Mouse (Mus musculus): ENCODE results near the gene Trarg1.

The Trarg1 gene

GRCm38 (mm10) chr11:76674199-76674598 lies 5.4 kb upstream of the Trarg1 start:
- no peak for DNase-seq

GRCm38 (mm10) chr11:76674704-76675103 lies 4.9 kb upstream of the Trarg1 start:
- no peak for DNase-seq

GRCm38 (mm10) chr11:76685604-76686003 lies 6.0 kb downstream of the Trarg1 start:
- no peak for DNase-seq

- no peak for DNase-seq
Measured at GRCm38 (mm10) chr11:76692096-76692495, 12.5 kb downstream of the Trarg1 start.

- DNase-seq, result no peak
Measured at GRCm38 (mm10) chr11:76695810-76696209, 16.2 kb downstream of the Trarg1 start.

GRCm38 (mm10) chr11:76699626-76700025 lies 20.0 kb downstream of the Trarg1 start:
- DNase-seq, result no peak

GRCm38 (mm10) chr11:76707656-76708055 lies 28.0 kb downstream of the Trarg1 start:
- DNase-seq, result no peak

GRCm38 (mm10) chr11:76708066-76708465 lies 28.5 kb downstream of the Trarg1 start:
- no peak for DNase-seq

- DNase-seq, result peak; percentile 41 to 50
Measured at GRCm38 (mm10) chr11:76708881-76709280, 29.3 kb downstream of the Trarg1 start.

DNA sequence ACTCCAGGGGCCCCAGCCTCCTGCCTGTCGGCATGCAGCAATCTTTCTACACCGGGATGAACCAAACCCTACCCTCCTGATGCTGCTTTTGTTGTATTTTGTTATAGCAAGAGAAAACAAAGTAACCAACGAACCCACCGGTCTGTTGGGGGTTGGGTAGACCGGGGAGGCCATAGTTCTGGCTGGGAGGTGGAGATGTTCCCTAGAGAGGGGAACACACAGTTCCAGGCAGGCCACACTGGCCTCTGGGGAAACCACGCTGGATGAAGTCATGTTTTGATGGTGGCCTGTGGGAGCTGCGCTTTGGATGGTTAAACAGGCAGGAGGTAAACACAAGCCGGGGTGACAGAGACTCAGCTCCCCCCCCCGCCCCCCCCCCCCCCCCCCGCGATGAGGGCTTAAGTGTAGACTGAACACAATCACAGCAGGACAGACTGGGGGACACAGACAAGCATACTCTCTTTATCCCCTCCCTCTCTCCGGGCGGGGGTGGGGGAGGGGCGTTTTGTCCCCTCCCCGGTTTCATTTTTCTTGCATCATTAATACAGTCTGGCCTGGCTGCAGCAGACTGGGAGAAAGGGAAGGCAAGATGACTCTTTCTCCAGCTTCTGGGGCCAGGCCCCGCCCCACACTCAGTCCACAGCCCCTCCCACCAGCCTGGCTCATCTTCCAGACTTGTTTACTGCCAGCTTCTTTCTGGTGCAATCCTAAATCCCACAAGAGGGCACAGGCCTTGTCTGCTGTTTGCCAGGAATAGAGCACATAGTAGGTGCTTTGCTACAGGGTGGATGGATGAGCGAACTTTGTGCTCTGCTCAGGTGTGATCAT lies 30.2 kb downstream of the Trarg1 start:
- peak in 1 of 2 experiments; percentile 9 for DNase-seq

DNA sequence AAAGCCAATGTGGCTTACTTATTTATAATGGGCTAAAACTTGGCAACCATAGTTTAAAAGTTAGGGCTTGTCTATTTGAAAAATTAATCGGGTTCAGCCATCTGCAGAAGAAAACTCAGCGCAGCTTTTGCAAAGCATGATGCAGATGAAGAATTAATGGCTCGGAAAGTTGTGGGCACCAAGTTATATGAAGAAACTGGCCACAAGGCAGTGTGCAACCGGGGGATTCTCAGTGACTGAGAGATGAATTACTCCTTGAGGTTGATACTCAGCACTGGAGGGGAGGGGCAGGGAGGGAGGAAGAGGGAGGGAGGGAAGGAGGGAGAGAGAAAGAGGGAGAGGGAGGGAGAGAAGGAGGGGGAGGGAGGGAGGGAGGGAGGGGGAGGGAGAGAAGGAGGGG lies 37.4 kb downstream of the Trarg1 start:
- DNase-seq, result no peak

GRCm38 (mm10) chr11:76723911-76724310 lies 44.3 kb downstream of the Trarg1 start:
- no peak for DNase-seq

- DNase-seq, result no peak
Measured at GRCm38 (mm10) chr11:76728093-76728492, 48.5 kb downstream of the Trarg1 start.

DNA sequence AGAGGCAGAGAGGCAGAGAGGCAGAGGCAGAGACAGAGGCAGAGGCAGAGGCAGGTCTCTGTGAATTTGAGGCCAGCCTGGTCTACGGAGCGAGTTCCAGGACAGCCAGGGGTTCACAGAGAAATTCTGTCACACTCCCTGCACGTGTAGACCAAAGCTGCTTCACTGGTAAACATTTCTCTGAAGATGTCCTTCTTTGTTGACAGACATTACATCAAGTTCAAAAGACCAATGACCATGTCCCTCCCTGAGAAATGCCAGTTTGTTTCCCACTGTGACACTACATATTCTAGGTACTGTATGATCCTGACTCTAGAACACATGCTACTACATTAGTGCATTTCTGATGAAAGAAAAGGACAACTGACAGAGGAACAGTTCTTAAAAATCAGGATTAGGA lies 51.0 kb downstream of the Trarg1 start:
- no peak for DNase-seq

GRCm38 (mm10) chr11:76734560-76734959 lies 55.0 kb downstream of the Trarg1 start:
- DNase-seq, result no peak

- DNase-seq, result no peak
Measured at GRCm38 (mm10) chr11:76735753-76736324, 56.2 kb downstream of the Trarg1 start.

GRCm38 (mm10) chr11:76739125-76739524 lies 59.5 kb downstream of the Trarg1 start:
- peak in 1 of 2 experiments; percentile 22 for DNase-seq

DNA sequence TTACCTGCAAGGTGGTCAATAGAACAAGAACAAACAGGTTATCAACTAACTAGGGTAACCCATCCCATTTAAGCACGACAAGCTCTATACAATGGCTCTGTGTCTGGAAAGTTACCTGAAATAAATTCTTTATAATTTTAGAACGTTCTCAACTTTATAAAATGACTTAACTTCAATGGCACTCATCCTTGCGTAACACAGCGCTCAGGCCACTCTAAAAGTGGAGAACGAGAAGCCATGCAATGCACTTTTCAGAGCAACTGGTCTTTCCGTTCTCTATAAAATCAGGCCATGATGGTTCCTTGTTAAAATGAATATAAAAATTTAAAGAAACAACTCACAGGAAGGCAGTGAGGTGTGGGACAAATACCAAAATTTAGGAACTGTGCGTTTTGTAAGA lies 62.9 kb downstream of the Trarg1 start:
- no peak for DNase-seq

DNA sequence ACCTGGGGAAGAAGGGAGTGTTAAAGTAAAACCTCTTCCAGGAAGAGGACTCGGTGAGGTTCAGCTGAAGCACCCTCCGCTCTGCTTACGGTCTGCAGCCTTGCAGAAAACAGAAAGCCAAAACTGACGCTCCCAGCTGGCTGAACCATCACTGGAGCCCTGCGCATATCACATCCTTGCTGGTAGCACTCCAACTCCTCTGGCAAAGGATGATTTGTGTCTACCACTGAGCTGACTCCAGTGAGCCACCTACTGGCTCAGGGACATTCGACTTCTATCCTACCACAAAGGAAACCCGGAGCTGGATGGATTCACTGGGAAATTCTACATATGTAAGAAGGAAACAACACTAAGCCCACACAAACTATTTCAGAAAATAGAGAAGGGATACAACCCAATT lies 64.9 kb downstream of the Trarg1 start:
- DNase-seq, result peak; percentile 7 to 11

- no peak for DNase-seq
Measured at GRCm38 (mm10) chr11:76745921-76746320, 66.3 kb downstream of the Trarg1 start.

All from kidney, adult 8-10 months (tissue).